Mouse (Mus musculus): ENCODE measurements around the gene Vhl. TPM values are rescaled to one million over a fixed set of nuclear protein-coding genes. Genes with fewer than 3 reads are reported as not detected.

The Vhl gene
- polyA plus RNA-seq, 1 experiment from 2014 or later: 12.9 TPM

GRCm38 (mm10) chr6:113661353-113662241 is 37.8 kb downstream of the Vhl start:
- Histone ChIP-seq H3K4me2 (ENCODE audit: low read depth, low read length) (0 out of 2 replicates have a peak overlapping the region, but pooled peaks have one; percentile 36), H3K27me3 (ENCODE audit: insufficient read depth, low read length) (no peaks in the 10 kb centered on the region), H3K9me3 (ENCODE audit: low read length) (peaks cover 4% of the 10 kb centered on the region; the same call in 1 of the 2 replicates), H3K36me3 (replicated peaks; ENCODE audit: insufficient read depth, low read length) (no peaks in the 10 kb centered on the region; the same call in 1 of the 2 replicates), H3K4me1 (ENCODE audit: insufficient read depth) (peaks cover 50% of the 10 kb centered on the region), H3K4me3 (ENCODE audit: low read depth, low read length) (no peak overlapping the region), H3K9ac (replicated peaks) (no peak overlapping the region), H3K27ac (ENCODE audit: low read depth) (peak overlapping the region; percentile 86)
- peak; percentile 68 for ATAC-seq
- DNase-seq: peak; percentile 74
- WGBS (ENCODE audit: insufficient replicate concordance): 52% methylated on average over 12 of the region's 12 CpGs
- TF ChIP-seq CTCF (IDR thresholded peaks at IDR 0.05; ENCODE audit: low read depth) (no peak), EP300 (IDR thresholded peaks at IDR 0.05; ENCODE audit: low read depth) (0 out of 2 replicates have a peak, but pooled peaks have one; percentile 27)

GRCm38 (mm10) chr6:113662964-113663700 is 39.4 kb downstream of the Vhl start:
- H3K27me3 ChIP-seq (ENCODE audit: insufficient read depth, low read length): no peaks in the 10 kb centered on the region
- WGBS (ENCODE audit: insufficient replicate concordance): 87% methylated on average over 8 of the region's 8 CpGs
- no peak for DNase-seq
- ATAC-seq: no peak
- H3K4me3 ChIP-seq (ENCODE audit: low read depth, low read length): no peak overlapping the region
- TF ChIP-seq CTCF (IDR thresholded peaks at IDR 0.05; ENCODE audit: low read depth) (peak; percentile 38; the same call in 1 of the 2 replicates), EP300 (IDR thresholded peaks at IDR 0.05; ENCODE audit: low read depth) (no peak)
- H3K4me1 ChIP-seq (ENCODE audit: insufficient read depth): peaks cover 47% of the 10 kb centered on the region
- H3K36me3 ChIP-seq (replicated peaks; ENCODE audit: insufficient read depth, low read length): peaks cover 3% of the 10 kb centered on the region; the same call in 1 of the 2 replicates
- no peak overlapping the region for H3K9ac ChIP-seq (replicated peaks)
- H3K9me3 ChIP-seq (ENCODE audit: low read length): peaks cover 4% of the 10 kb centered on the region; the same call in 1 of the 2 replicates
- H3K27ac ChIP-seq (ENCODE audit: low read depth): peak overlapping the region; percentile 86
- no peak overlapping the region for H3K4me2 ChIP-seq (ENCODE audit: low read depth, low read length)

GRCm38 (mm10) chr6:113664305-113664704 is 40.5 kb downstream of the Vhl start:
- DNase-seq (no peak), ATAC-seq (no peak)
- Histone ChIP-seq H3K4me3 (ENCODE audit: low read depth, low read length) (no peak overlapping the region), H3K27me3 (ENCODE audit: insufficient read depth, low read length) (no peaks in the 10 kb centered on the region), H3K4me2 (ENCODE audit: low read depth, low read length) (no peak overlapping the region), H3K27ac (ENCODE audit: low read depth) (no peak overlapping the region), H3K4me1 (ENCODE audit: insufficient read depth) (peaks cover 49% of the 10 kb centered on the region), H3K9ac (replicated peaks) (no peak overlapping the region), H3K9me3 (ENCODE audit: low read length) (peaks cover 4% of the 10 kb centered on the region; the same call in 1 of the 2 replicates), H3K36me3 (replicated peaks; ENCODE audit: insufficient read depth, low read length) (peaks cover 3% of the 10 kb centered on the region; the same call in 1 of the 2 replicates)
- no peak for TF ChIP-seq EP300 (IDR thresholded peaks at IDR 0.05; ENCODE audit: low read depth)
- TF ChIP-seq CTCF (IDR thresholded peaks at IDR 0.05; ENCODE audit: low read depth): no peak
- 75% methylated on average over 7 of the region's 7 CpGs for WGBS (ENCODE audit: insufficient replicate concordance)

GRCm38 (mm10) chr6:113667611-113668122 is 43.9 kb downstream of the Vhl start:
- H3K4me3 ChIP-seq (ENCODE audit: low read depth, low read length): no peak overlapping the region
- no peaks in the 10 kb centered on the region for H3K27me3 ChIP-seq (ENCODE audit: insufficient read depth, low read length)
- ATAC-seq (no peak), DNase-seq (no peak)
- H3K4me2 ChIP-seq (ENCODE audit: low read depth, low read length): no peak overlapping the region
- H3K36me3 ChIP-seq (replicated peaks; ENCODE audit: insufficient read depth, low read length): peaks cover 13% of the 10 kb centered on the region; the same call in 1 of the 2 replicates
- H3K9me3 ChIP-seq (ENCODE audit: low read length): peaks cover 3% of the 10 kb centered on the region; the same call in 1 of the 2 replicates
- H3K4me1 ChIP-seq (ENCODE audit: insufficient read depth): peaks cover 36% of the 10 kb centered on the region
- H3K27ac ChIP-seq (ENCODE audit: low read depth): 0 out of 2 replicates have a peak overlapping the region, but pooled peaks have one; percentile 4
- WGBS (ENCODE audit: insufficient replicate concordance): 81% methylated on average over 8 of the region's 8 CpGs
- no peak overlapping the region for H3K9ac ChIP-seq (replicated peaks)
- TF ChIP-seq EP300 (IDR thresholded peaks at IDR 0.05; ENCODE audit: low read depth) (no peak), CTCF (IDR thresholded peaks at IDR 0.05; ENCODE audit: low read depth) (no peak)

- TF ChIP-seq CTCF (IDR thresholded peaks at IDR 0.05; ENCODE audit: low read depth) (no peak), EP300 (IDR thresholded peaks at IDR 0.05; ENCODE audit: low read depth) (no peak; the same call in 1 of the 2 replicates)
- H3K4me3 ChIP-seq (ENCODE audit: low read depth, low read length): no peak overlapping the region
- peak; percentile 63 for DNase-seq
- H3K4me2 ChIP-seq (ENCODE audit: low read depth, low read length): peak overlapping the region; percentile 56
- 10% methylated on average over 15 of the region's 15 CpGs for WGBS (ENCODE audit: insufficient replicate concordance)
- peak overlapping the region; percentile 82 for H3K27ac ChIP-seq (ENCODE audit: low read depth)
- H3K9ac ChIP-seq (replicated peaks): no peak overlapping the region
- peak; percentile 80 for ATAC-seq
- H3K27me3 ChIP-seq (ENCODE audit: insufficient read depth, low read length): no peaks in the 10 kb centered on the region
- peaks cover 13% of the 10 kb centered on the region; the same call in 1 of the 2 replicates for H3K36me3 ChIP-seq (replicated peaks; ENCODE audit: insufficient read depth, low read length)
- H3K4me1 ChIP-seq (ENCODE audit: insufficient read depth): peaks cover 32% of the 10 kb centered on the region
- no peaks in the 10 kb centered on the region for H3K9me3 ChIP-seq (ENCODE audit: low read length)
Measured at GRCm38 (mm10) chr6:113668287-113669154, 44.8 kb downstream of the Vhl start.
